Mouse (Mus musculus): Measurements from ENCODE around the gene Git2.

The Git2 gene

DNA sequence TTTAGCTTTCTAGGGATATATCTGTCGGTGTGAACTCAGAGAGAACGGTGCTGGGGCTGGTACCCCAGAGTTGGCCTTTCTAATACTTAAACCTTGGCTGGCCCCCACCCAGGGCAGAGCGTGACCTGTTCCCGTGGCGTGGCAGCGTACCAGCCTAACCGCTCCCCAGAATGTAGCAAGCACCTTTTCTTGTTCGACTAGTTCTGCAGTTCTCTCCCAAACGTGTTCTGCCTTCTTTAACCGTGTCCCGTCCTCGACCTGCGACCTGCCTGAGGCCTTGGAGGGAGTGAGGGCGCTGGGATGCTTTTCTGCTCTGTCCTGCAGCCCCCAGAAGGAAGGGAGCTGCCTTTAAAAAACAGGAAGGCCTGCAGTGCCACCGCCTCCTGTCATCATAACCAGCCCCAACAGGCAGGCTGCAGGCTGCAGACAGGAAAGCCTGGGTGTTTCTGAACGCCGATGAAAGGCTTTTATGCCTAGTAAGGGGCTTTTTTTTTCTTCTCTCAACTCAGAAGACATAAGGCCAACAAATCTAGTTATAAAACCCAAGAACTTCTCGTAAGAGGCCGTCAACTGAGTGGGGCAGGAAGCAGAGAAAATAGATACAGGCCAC is 94.5 kb downstream of the Git2 start:
- DNase-seq: no peak

- DNase-seq: peak; percentile 58 to 72
Observed at GRCm38 (mm10) chr5:114679841-114680591, 95.3 kb downstream of the Git2 start.

Data from cerebellum, postnatal 10 days (tissue).